Mouse (Mus musculus): ENCODE results near the gene Pakap.

Pakap gene

DNA sequence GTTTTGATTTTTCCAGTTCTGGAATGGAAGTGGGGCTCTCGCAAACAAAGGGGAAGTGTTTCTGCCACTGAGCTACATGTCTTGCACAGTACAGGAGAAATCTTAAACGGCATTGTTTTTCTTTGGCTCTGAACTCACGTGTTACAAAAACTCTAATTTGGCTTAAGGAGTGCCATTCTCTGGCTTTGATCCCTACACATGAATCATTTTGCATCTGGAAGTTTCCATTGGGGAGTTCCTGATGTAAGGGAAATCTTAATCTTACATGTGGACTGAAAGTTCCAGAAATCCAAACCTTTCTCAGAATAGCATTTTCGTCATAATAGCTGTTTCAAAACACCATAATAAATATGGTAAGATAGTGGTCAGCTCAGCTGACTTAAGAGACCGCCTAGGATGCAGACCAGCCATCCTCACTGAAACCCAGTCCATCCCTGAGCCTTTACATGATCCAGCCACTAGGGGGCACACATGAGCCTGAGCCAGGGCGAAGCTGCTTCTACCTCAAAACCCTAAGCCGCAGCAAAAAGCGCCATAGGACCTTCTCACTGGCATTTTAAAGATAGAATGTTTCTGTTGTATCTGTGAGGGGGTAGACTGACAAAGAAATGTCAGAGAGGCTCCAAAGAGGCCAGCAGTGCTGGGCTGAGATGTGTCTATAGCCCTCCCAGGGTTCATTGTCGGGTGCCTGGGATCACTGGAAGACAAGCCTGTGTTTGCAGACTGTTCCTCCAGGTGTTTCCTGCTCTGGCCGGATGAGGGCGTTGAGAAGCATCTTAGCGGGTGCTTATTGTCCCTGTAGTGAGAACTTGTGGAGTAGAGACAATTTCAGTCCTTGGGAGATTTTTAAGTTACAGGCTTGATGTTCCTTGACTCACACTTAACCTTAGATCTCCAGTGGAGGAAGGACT, 105.3 kb downstream of the Pakap start:
- DNase-seq (ENCODE audit: low spot score in 2 of 2), result peak; percentile 28 to 91

DNA sequence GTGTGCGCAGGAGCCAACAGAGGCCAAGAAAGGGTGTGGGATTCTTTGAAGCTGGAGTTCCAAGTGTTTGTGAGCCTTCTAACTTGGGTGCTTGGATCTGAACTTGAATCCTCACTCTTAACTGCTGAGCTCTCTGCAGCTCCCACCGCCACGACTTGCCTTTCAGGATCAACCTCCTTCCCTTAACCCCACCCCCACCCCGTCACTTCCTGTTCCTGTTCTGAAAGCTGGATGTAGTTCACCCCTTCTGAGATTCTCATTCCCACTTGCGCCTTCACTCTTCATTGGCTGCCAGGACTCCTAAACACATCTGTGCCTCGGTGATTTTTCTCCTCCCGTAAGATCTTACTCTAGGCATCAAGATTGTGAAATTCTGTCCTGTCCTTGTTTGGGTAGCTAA, 106.4 kb downstream of the Pakap start:
- DNase-seq (ENCODE audit: low spot score in 2 of 2), result no peak

- no peak for DNase-seq (ENCODE audit: low spot score in 2 of 2)
Measured at GRCm38 (mm10) chr4:57675387-57675786, 107.4 kb downstream of the Pakap start.

GRCm38 (mm10) chr4:57677916-57678315, 109.9 kb downstream of the Pakap start:
- DNase-seq (ENCODE audit: low spot score in 2 of 2), result no peak

GRCm38 (mm10) chr4:57678991-57679457, 111.0 kb downstream of the Pakap start:
- no peak for DNase-seq (ENCODE audit: low spot score in 2 of 2)

DNA sequence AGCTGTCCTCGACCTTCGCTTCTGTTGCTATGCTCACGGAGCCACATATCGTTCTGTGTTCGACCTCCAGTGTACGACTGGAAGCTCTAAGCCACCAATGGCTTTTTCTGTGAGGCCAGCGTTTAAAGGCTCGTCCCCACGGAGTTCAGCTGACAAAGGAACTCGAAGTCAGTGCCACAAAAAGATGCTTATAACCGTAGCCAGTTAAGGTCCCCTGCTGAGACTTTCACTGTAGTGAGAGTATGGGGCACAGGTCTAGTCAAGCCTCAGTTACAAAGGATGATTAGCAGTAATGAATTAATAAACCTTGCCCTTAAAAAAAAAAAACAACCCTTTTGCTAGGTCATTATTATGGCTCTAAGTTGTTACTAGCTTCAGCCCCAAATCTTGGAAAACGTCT, 112.2 kb downstream of the Pakap start:
- no peak for DNase-seq (ENCODE audit: low spot score in 2 of 2)

DNA sequence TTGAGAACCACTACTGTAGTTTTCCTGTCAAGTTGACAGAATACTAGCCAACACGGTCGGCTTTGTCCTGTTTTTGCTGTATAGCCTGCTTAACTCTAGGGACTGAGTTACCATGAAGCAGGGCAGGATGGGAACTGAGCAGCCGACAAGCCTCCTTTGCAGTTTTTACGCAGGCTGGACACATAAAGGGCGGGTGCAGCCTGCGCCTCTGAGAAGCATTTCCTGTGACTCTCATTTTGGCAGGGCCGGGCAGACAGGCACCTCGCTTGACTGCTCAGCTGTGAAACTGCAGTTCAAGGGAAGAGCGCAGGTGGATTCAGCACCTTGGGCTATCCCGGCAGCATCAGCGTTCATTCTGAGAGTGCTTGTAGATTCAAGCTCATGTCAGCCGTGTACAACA, 113.5 kb downstream of the Pakap start:
- DNase-seq (ENCODE audit: low spot score in 2 of 2), result no peak

DNA sequence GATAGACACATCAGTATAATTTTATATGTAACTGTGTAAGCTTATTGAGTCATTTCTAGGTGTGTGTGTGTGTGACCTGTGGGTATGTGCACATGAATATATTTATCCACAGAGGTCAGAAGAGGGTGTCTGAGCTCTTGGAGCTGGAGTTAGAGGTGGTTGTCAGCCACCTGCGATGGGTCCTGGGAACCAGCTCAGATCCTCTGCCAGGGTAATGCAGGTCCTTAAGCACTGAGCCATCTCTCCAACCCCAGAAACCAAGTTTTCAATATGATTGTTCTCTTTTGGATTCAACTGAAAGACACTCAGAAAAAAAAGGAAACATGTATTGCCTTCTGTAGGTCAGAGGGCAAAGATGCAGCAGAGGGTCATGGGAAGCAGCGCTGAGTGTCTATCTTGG, 114.4 kb downstream of the Pakap start:
- no peak for DNase-seq (ENCODE audit: low spot score in 2 of 2)

DNA sequence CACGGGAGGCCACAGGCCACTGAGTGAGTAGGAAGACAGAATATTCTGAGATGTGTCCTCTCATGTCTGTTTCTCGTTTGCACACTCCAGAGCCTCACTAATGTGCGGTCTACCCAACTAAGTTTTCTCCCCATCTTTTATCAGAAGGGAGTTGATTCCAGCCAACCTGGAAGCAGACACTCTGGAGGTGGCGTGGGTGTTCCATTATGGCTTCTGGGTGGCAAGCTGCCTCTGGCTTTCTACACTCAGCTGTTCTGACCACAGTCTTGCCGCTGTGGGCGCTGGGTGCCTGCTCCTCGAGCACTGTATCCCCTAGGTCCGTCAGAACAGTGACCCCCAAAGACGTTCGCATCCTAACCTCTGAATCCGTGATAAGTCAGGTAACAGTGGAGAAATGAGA, 115.0 kb downstream of the Pakap start:
- DNase-seq (ENCODE audit: low spot score in 2 of 2), result peak in 1 of 2 experiments; percentile 43

GRCm38 (mm10) chr4:57684676-57685215, 116.8 kb downstream of the Pakap start:
- no peak for DNase-seq (ENCODE audit: low spot score in 2 of 2)

- DNase-seq (ENCODE audit: low spot score in 2 of 2), result no peak
Measured at GRCm38 (mm10) chr4:57686736-57687135, 118.8 kb downstream of the Pakap start.

DNA sequence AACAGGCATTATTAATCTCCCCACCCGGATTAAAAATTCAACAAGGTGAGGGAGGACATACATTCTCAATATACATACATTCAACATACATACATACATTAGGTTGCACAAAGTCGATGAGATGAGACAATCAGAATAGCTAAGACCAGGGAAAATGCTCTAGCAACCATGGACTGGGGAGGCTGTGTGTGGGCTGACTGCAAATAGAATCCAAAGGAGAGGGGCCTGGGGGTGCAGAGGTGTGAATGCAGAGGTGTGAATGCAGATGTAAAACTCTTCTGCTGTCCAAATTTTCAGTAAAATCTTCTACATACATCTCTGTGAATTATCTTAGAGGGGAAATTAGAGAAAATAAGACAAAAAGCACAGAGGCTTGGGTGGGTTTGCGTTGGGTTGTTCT, 119.6 kb downstream of the Pakap start:
- peak in 1 of 2 experiments; percentile 39 for DNase-seq (ENCODE audit: low spot score in 2 of 2)

GRCm38 (mm10) chr4:57688131-57688530, 120.2 kb downstream of the Pakap start:
- no peak for DNase-seq (ENCODE audit: low spot score in 2 of 2)

DNA sequence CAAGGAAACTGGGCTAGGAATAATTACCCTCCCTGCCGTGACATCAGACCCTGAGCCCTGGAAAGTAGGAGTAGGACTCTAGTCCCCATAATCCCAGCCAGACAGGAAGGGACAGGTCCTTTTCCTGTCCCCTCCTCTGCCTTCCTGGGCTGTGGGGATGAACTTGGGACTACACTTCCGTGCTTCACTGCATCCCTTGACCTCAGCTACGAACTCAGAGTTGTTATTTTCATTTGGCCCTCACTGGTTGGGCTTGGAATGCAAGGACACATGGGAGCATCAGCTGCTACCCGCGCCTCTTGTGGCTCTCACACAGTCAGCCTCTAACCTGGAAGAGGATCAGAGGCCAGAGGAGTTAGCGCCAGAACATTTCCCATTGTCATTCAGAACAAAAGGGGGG, 122.0 kb downstream of the Pakap start:
- DNase-seq (ENCODE audit: low spot score in 2 of 2), result no peak

DNA sequence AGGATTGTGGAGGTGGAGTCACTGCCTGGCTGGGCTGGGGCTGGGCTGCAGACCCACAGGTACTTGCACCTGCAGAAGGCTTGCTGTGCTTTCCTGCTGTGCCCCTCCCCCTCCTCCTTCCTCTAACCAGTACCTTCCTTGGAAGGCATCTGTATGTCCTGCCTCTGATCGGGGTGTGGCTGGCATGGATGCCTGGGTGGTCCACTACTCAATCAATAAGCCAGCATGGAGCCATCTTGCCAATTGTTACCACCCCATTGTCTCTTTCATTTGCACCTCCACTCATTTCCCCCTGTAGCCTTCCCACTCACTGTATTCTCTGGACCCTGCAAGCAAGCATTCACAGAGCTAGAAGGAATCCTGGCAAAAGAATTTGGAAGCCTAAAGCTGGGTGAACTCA, 122.8 kb downstream of the Pakap start:
- no peak for DNase-seq (ENCODE audit: low spot score in 2 of 2)

GRCm38 (mm10) chr4:57694356-57695136, 126.6 kb downstream of the Pakap start:
- DNase-seq (ENCODE audit: low spot score in 2 of 2), result no peak

- no peak for DNase-seq (ENCODE audit: low spot score in 2 of 2)
Measured at GRCm38 (mm10) chr4:57696955-57697354, 129.0 kb downstream of the Pakap start.

DNA sequence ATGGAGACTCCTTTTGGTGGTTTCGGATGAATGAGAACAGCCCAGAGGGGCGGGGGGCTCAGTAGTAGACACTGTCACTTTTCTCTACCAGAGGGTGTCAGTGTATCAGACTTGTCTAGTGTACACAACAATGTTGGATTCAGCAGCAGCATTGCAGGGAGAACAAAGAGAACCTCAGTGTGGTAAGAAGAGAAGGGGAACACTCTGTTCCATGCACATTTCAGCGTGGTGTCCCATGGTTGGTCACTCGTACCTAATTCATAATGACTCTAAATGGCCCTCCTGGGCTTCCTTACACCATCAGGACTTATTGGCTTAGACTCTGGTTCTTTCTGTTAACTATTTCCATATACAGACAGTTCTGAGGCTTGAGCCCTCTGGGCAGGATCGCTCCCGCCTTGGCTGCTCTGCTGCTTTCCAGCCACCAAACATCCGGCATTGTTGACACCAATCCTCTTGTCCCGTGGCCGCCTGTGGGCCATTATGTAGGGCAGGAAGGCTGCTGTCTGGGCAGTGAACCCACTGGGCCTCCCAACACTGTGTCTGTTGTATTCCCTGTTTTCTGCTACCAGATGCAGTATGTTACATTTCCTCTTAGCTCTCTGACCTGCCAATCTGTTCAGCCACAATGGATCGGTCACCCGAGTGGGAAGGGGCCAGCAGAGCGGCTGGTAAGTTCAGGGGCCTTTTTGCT, 130.1 kb downstream of the Pakap start:
- no peak for DNase-seq (ENCODE audit: low spot score in 2 of 2)

GRCm38 (mm10) chr4:57701576-57701975, 133.6 kb downstream of the Pakap start:
- DNase-seq (ENCODE audit: low spot score in 2 of 2), result no peak

GRCm38 (mm10) chr4:57703574-57704470, 135.8 kb downstream of the Pakap start:
- DNase-seq (ENCODE audit: low spot score in 2 of 2), result no peak

- DNase-seq (ENCODE audit: low spot score in 2 of 2), result no peak
Measured at GRCm38 (mm10) chr4:57704575-57704974, 136.6 kb downstream of the Pakap start.
